Mouse (Mus musculus) urinary bladder, adult 2 months (tissue): ENCODE data around the gene Smcr8. TPM values are rescaled to one million over a fixed set of nuclear protein-coding genes. Genes with fewer than 3 reads are reported as not detected.

Experiments
- DNase-seq: peaks from one replicate; pipeline ENCODE4 v3.0.0; 2022; ENCODE audit warnings: low spot score
- polyA plus RNA-seq: library from polyadenylated mRNA; depleted of rRNA; stranded (reverse); fragments of >200 nt; gene quantifications from 2 replicates; pipeline ENCODE4 v1.2.3, GENCODE M21; 2012; rRNA removed

Gene Smcr8
- polyA plus RNA-seq: 8.2 and 8.9 TPM in 2 replicates

DNA sequence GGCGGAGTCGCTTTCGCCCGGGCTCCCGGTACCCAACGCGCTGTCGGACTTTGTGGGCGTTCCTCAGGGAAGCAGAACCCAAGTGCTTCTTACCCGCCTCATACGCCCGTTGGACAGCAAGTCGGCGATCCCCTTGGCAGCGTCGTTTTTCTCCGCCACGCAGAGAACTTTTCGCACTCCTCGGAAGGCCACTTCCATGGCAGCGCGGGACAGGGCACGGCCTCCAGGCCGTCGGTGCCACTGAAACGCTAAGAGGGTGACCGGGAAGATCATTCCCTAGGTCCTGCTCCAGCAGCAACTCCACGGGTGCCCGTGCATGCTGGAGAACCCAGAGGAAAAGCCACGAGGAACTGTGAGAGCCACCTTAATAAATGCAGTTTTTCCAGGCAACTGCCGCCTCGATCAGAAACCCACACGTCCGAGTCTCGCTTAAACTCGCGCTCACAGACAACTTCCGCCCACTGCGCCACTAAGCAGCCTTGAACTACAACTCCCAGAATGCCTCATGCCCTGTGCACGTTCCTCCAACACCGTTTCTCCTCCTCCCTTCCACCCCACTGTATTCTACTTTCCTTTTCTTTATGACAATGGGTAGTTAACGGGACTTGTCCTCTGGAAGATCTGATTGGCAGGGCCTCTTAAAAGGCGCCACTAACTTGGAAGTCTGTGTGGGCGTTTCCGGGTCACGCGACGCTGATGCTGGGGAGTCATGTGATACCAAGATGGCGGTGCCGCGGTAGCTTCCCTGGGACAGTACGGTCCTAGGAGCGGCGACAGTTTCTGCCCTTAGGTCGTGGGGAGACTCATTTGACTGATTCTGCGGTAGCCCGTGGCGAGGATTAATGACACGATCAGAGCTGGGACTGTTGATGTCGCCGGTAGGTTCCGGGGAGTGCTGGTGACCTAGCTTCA, at the start of gene Smcr8, which contains the start of gene Top3a:
TSS of gene Smcr8 (plus strand) at position 696 of the 912 bp plus-strand sequence.
TSS of gene Top3a (minus strand) at position 537 of the 912 bp plus-strand sequence.
- DNase-seq: peak; percentile 72

DNA sequence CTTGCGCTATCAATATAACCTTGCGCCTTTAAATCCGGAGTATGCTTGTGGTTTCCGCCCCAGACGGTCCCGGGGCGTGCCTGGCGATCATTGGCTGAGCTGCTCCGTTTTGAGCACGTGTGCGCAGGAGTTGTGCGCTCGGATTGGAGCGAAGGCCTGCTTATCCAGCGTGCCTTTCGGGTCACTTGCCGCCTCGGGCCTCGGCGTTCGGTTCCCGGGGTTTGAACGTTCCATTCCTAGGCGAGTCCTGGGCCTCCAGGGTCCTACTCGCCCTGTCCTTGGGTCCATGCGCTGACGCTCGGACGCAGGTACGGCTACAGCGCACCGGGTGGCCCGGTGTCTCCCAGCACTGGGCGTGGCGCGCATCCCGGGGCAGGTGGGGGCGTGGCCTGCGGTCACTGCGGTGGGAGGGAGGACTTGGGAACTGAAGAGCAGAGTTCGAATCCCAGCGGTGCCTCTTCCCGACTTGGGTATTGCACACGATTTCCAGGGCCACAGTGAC, 49.0 kb upstream of the Smcr8 start, which contains the start of gene Mief2:
TSS of gene Mief2 (plus strand) at position 139 of the 502 bp plus-strand sequence.
- peak; percentile 87 for DNase-seq

DNA sequence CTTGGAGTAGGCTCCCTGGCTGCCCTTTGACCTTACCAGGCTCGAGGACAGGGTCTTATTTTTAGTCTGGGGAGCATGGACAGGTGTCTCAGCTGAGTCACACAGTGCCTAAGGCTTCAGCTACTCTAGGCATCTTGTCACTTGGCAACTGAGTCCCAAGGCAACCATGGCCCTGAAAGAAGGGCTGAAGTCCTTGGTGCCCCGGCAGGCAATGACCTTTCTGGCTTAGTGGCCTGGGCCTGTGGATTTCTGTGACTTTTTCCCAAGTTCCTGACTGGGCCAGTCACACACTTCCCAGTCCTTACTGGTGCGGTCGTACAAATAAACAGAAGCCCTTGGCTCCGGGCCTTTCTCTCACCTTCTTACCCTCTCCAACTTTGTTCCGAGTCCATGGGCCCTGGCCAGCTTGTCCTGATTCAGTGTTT, 48.1 kb upstream of the Smcr8 start:
- DNase-seq: peak; percentile 24

DNA sequence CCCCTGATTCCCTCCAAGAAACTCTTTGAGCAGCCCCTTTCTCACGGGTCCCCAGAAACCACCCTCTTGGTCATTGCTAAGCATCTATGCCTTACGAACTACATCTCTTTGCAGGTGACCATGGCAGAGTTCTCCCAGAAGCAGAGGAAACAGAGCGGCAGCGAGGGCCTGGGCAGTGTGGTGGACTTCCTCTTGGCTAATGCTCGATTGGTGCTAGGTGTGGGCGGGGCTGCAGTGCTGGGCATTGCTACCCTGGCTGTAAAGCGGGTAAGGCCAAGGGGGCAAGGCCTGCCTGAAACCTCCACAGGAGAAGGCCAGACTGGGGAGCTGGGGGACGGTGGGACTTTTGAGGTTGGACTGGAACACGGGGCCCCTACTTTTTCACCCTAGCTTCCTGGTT, 47.2 kb upstream of the Smcr8 start:
- no peak for DNase-seq

DNA sequence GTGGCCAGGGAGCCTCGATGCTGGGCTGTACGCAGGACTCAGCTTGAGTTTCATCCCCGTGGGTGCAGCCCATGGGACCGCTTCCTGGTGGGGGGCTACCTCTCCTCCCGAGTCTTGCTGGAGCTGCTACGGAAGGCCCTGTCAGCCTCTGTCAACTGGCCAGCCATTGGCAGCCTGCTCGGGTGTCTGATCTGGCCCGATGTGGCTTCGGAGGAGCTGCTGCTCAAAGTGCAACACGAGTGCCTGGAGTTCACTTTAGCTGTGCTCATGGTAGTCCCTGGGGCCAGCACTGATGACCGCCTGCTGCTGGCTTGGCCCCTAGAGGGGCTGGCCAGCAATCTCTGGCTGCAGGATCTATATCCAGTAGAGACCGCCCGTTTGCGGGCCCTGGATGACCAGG, 46.1 kb upstream of the Smcr8 start:
- peak; percentile 22 for DNase-seq

DNA sequence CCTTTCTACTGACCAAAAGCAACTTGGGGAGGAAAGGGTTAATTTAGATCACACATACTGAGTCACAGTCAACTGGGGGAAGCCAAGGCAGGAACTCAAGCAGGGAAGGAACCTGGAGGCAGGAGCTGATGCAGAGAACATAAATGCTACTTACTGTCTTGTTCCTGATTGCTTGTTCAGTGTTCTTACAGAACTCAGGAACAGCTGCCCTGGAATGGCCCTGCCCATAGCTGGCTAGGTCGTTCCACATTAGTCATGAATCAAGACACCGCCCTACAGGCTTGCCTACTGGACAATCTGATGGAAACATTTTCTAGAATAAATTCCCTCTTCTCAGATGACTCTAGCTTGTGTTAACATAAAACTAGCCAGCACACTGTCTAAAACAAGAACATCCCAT, 43.1 kb upstream of the Smcr8 start:
- DNase-seq: no peak

DNA sequence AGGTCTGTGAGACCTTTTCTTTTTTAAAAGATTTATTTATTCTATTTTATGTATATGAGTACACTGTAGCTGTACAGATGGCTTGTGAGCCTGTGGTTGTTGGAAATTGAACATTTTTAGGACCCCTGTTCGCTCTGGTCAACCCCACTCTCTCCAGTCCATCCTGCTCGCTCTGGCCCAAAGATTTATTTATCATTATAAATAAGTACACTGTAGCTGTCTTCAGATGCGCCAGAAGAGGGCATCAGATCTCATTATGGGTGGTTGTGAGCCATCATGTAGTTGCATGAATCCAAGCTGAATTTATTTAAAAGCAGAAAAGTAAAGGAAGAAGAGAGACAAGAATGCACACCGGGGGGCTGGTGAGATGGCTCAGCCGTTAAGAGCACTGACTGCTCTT, 42.1 kb upstream of the Smcr8 start:
- DNase-seq: no peak

DNA sequence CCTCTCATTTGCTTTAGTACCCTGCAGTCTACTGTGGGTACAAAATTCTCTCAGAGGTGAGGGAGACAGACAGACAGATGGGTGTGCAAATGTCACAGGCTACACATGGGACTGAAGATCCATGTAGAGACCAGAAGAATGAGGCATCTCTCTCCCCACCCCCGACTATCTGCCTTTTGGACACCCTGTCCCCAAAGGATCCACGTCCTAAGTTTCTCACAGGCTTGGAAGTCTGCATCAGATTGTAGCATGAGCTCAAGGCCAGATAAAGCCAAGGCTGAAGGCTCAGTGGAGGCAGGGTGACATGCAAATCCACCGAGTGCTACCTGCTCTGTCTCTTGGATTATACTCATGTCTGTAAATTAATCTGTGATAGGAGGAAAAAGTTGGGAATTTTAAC, 40.8 kb upstream of the Smcr8 start:
- DNase-seq: no peak

DNA sequence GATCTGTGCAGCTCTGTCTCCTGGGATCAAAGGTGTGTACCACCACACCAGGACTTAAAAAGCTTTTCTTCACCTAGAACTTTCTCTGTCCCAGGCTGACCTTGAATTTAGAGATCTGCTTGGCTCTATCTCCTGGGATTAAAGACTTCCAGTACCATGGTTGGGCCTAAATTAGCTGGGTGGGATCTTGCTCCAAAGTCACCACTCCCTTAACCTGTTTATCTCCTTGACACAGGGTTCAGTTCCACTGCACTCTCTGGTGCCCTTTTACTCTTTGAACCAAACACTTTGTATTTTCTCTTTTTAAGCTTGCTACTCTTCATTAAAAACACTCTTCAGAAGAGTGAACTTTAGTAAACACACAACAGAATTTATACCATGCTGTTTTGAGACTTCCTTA, 39.9 kb upstream of the Smcr8 start:
- no peak for DNase-seq

DNA sequence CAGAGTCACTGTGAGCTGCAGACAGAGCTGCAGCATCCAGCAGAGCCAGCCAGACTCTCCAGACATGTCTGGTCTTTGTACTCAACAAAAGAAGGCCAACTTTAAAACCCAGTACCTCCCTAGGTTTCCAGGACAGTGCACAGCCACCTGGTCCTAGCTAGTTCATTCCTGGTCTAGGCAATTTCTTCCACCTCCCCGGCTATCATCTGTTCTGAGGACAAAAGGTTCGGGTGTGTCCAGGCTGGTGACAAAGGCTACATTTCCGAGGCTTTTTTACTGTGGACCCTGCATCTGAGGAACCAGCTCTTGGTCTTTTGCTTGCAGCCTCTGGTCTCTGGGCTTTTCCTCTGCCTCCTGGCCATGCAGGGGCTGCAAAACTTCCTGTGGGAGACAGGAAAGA, 37.0 kb upstream of the Smcr8 start:
- DNase-seq: no peak

DNA sequence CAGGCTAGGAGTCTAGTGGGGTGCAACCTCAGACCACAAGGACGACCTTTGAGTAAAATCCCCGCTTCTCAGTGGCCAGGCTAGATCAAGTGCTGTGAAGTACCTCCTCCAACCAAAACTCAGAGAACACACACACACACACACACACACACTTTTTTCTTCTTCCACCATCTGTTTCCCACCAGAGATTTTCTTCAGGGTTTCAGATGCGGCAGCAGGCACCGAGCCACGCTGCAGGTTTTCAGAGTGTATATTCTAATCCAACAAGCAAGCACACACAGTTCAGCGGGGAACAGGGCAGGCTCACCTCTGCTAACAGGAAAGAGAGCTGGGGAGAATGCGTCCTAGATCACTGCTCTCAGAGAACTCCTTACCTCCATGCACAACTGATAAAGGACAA, 21.8 kb upstream of the Smcr8 start:
- no peak for DNase-seq

DNA sequence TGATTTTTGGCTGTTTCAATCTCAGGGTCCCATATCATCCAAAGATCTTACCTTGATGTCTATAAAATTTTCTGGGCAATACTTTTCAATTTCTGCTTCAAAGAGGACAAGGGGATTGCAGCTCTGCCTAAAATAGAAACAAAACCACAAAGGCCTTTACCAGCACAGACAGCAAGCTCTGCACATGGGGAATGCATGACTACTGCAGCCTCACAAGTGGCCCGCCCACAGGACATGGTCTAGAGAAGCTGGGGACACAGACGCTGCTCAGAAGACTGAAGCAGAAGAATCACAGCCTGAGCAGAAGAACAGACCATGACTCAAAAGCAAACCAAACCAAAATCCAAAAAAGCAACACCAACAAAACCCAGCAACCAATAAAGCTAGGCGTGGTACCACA, 15.6 kb upstream of the Smcr8 start:
- DNase-seq: no peak

DNA sequence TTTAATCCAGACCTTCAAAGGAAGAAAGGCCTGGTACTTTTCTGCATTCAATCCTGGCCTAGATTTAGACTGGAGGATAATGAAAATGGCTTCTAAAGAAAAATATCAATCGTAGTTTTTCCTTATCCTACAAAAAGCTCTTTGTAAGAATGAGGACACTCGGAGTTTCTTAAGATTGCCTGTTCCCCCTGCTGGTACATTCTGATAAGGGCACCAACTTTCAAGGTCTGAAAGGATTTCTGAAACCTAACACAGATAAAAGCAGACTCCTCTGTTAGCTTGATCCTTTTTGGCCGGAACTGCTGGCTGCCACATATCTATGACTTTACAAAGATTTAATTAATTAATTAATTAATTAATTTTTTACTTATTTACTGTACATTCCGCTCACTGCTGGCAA, 10.4 kb upstream of the Smcr8 start:
- DNase-seq: no peak

DNA sequence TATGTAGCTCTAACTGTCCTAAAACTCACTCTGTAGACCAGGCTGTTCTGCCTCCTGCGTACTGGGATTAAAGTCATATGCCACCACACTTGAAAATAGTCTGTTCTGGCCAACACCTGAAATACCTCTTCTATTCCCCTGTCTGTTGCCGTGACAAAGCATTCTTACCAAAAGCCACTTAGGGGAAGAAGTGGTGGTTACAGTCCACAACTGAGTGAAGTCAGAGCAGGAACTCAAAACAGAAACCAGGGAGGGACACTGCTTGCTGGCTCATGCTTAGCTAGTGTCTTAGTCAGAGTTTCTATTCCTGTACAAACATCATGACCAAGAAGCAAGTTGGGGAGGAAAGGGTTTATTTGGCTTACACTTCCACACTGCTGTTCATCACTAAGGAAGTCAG, 8.0 kb upstream of the Smcr8 start:
- DNase-seq: no peak

DNA sequence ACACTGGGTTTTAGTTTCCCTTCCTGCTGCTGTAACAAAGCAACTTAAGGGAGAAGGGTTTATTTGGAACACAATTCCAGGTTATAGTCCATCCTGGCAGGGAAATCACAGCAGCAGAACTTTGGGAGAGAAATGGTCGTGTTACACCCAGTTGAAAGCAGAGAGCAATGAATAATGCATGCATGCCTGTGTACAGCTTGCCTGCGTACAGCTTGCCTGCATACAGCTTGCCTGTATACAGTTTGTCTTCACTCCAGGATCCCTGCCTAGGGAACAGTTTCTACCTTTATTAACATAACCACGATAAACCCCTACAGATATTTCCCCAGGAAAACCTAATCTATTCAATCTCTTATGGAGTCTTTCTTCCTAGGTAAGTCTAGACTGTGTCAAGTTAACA, 6.5 kb upstream of the Smcr8 start:
- no peak for DNase-seq

DNA sequence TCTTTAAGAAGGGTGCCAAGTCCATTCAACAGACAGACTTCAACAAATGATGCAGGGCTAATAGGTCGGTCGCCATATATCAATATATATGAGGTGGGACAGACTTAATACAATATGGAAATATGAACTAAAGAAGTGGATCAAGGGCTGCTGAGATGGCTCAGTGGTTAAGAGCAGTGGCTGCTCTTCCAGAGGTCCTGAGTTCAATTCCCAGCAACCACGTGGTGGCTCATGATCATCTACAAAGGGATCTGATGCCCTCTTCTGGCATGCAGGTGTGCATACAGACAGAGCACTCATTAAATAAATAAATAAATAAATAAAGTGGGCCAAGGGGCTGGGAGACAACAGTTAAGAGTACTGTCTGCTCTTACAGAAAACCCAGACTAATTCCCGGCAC, 5.2 kb upstream of the Smcr8 start:
- DNase-seq: no peak

DNA sequence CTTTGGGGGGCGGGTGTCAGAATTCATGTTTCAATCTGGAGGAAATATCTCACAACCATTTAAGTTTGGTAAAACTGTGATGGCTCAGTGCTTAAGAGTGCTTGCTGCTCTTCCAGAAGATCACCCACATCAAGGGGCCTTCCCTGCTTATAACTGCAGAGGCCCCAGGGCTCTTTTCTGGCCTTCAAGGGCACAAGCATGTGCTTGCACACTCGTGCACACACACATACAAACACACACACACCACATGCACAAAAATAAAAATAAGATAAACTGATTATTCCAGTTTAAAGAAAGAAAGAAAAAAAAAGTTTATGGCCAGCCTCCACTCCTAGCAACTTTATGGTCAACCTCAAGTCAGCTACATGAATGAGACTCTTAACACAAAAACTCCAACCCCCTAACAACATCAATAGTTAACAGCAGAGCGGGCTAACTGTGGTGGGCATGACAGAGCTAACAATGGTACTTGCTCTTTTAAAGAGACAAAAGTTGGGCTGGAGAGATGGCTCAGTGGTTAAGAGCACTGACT, 3.1 kb upstream of the Smcr8 start:
- no peak for DNase-seq

DNA sequence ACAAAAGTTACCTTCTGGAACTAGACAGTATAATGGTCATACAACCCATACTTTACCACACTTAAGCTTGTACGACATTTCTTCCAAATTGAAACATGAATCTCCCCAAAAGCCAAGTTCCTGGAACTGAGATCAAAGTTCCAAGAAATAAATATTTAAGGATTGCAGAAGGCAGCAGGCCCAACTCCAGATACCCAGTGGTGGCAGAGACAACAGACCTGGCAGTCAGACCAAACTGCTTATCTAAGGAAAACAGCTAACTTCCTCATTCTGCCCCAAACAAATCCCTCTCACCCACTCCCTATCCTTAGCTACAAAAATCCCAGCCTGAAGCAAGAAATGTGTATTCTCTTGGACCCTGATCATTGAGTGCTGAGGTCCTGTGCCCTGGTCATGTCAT, 2.5 kb upstream of the Smcr8 start:
- no peak for DNase-seq

DNA sequence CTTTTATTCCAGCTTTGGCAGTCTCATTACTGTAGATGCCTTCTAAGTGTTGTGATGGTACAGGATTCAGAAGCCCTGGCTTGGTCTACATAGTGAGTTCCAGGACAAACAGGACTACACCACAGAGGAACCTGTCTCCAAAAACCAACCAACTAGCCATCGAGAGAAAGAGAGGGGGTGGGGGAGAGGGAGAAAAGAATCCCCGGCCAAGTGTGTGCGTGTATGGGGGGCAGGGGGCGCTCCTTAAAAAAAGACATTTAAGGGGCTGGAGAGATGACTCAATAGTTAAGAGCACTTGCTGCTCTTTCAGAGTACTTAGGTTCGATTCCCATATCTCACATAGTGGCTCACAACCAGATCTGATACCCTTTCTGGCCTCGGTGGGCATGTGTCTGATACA, 1.7 kb upstream of the Smcr8 start:
- no peak for DNase-seq

DNA sequence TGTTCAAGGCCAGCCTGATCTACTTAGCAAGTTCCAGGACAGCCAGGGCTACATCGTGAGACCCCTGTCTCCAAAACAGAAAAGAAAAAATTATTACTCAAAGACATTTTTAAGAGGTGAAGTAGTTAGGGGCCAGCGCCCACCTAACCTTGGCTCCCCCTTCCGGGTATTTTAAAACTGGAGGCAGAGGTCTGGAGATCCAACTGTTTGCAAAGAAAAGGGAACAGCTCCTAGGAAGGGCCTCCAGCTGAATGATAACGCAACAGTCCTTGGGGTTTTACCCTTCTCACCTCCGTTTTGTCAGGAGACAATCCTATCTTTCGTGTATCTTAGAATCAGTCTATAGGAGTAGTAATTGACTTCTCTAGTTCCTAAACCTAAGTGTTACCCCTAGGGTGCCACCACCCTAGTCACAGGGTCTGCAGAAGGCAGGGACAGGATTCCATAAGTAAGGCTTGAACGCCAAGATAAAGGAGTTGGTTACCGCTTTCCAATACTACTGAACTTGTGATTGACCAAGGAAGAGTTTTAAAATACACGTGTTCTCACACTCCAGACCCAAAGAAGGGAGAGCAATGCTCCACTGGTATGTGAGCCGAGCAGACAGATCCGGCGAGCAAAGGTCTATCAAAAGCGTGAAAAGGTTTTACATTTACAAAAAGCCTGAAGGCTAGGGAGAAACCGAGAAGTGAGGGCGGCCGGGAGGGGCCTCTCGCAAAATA, 1.1 kb upstream of the Smcr8 start:
- DNase-seq: no peak

DNA sequence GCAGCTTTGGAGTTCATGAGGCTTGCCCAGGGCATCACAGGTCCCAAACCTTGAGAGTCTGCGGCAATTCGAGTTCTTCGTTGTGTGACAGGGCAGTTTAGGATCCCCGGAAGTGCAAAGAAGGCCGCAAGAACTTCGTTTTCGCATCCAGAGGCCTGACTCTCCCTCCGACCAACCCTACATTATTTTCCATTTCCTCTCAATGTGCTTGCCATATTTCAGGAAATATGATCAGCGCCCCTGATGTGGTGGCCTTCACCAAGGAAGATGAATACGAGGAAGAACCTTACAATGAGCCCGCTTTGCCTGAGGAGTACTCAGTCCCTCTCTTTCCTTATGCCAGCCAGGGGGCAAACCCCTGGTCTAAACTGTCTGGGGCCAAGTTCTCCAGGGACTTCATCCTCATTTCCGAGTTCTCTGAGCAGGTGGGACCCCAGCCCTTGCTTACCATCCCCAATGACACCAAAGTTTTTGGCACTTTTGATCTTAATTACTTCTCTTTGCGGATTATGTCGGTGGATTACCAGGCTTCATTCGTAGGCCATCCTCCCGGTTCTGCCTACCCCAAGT, 562 bp downstream of the Smcr8 start:
- DNase-seq: no peak

DNA sequence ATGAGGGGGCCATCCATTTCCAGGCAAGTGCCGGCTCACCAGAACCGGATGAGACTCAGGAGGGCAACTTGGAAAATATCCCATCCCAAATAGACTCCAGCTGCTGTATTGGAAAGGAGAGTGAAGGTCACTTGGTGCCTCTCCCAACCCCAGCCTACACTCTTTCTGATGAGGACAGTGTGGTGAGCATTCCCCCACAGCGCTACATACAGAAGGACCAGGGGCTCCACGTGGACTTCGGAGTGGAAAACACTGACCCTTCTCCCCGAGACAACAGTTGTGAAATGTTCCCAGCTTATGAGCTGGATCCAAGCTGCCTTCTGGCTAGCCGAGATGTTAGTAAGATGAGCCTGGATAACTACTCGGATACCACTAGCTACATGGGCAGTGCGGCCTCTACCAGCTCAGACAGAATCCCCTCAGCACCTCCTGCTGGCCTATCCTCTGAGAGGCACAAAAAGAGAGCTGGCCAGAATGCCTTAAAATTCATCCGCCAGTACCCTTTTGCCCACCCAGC, 2.4 kb downstream of the Smcr8 start:
- no peak for DNase-seq
